ENCODE assay signal across 8 mouse cellular contexts in genomic region chr17:34894801-34895530, GRCm38 (mm10). TPM values are rescaled to one million over a fixed set of nuclear protein-coding genes. Genes with fewer than 3 reads are reported as not detected.
A peak's percentile ranks its signal among the peaks of the same experiment; 100 is the strongest.
DNase-seq lines count a peak whose midpoint lies in the region; ATAC-seq and TF ChIP-seq lines count a peak whose summit lies in the region.
"Had no signal": no experiment of that assay in that cellular context is flagged by ENCODE, and none has a peak within 500 bp of the region (broad histone marks: within the 10 kb centered on the region; RNA-seq: fewer than 3 reads in every experiment).

No protein-coding gene starts in this region.

- H3K4me1 ChIP-seq in ES-E14 (ENCODE audit: control insufficient read depth in 2 of 2, insufficient read depth in 2 of 2, low read length in 2 of 2, poor library complexity in 1 of 2) = peaks cover 8 to 16% of the 10 kb centered on the region in 2 experiments
- peaks cover 5% of the 10 kb centered on the region for H3K4me1 ChIP-seq in bone marrow, adult 2 months (ENCODE audit: control insufficient read depth, insufficient read depth, low read length)
- H3K4me1 ChIP-seq in forebrain, embryonic 12.5 days = peaks cover 41% of the 10 kb centered on the region
- H3K4me1 ChIP-seq in hindbrain, embryonic 10.5 days (replicated peaks) = peaks cover 58% of the 10 kb centered on the region

- H3K36me3 ChIP-seq in ES-E14 (ENCODE audit: control insufficient read depth, insufficient read depth, low read length, poor library complexity, severe bottlenecking) = peaks cover 4% of the 10 kb centered on the region; the same call in 1 of the 2 replicates
- H3K36me3 ChIP-seq in forebrain, embryonic 12.5 days (replicated peaks) = peaks cover 10% of the 10 kb centered on the region
- H3K36me3 ChIP-seq in hindbrain, embryonic 10.5 days = peaks cover 19% of the 10 kb centered on the region
- H3K36me3 ChIP-seq in splenic B cell, adult 2 months (ENCODE audit: control insufficient read depth, insufficient read depth, low read length, poor library complexity, severe bottlenecking) = no peaks in the 10 kb centered on the region

- in situ Hi-C loops in ES-E14 (cut with MboI; ENCODE audit: low sequenced_read_pairs in 2 of 2, unreplicated experiment in 2 of 2) = no loop called here

- TF ChIP-seq CTCF in bone marrow, adult 2 months (IDR thresholded peaks at IDR 0.05; ENCODE audit: control insufficient read depth, insufficient read depth, low read length) = no peak

- 0 out of 2 replicates have a peak, but pooled peaks have one; percentile 40 for TF ChIP-seq POLR2A in bone marrow, adult 2 months (IDR thresholded peaks at IDR 0.05; ENCODE audit: borderline replicate concordance, control insufficient read depth, low read depth, low read length)

- peak overlapping the region; percentile 86 for H3K9ac ChIP-seq in ES-E14 (ENCODE audit: insufficient read depth, low read depth, low read length, poor library complexity, severe bottlenecking)
- peak overlapping the region; percentile 98 for H3K9ac ChIP-seq in forebrain, embryonic 12.5 days

- H3K4me2 ChIP-seq in forebrain, embryonic 12.5 days = peak overlapping the region; percentile 98

- DNase-seq in ES-E14 (ENCODE audit: low read depth, low spot score) = no peak
- DNase-seq in hindbrain, embryonic 10.5 days (ENCODE audit: low spot score) = peak; percentile 65
- peak; percentile 41 to 52 for DNase-seq in layer of hippocampus, postnatal 36 days
- DNase-seq in lung, postnatal 25 days (ENCODE audit: low spot score) = peak; percentile 20
- DNase-seq in splenic B cell, adult 2 months (ENCODE audit: low read depth, low spot score) = peak; percentile 21

- no peaks in the 10 kb centered on the region for H3K9me3 ChIP-seq in ES-E14 (ENCODE audit: control insufficient read depth, insufficient read depth, low read depth, low read length)
- H3K9me3 ChIP-seq in forebrain, embryonic 12.5 days = no peaks in the 10 kb centered on the region
- H3K9me3 ChIP-seq in hindbrain, embryonic 10.5 days = peaks cover 4% of the 10 kb centered on the region; the same call in 1 of the 2 replicates

- ATAC-seq in forebrain, embryonic 12.5 days (ENCODE audit: low FRiP score) = peak; percentile 24

- H3K4me3 ChIP-seq in ES-E14 (ENCODE audit: insufficient read depth in 1 of 2, low read depth in 1 of 2, low read length in 2 of 2, poor library complexity in 1 of 2, severe bottlenecking in 1 of 2) = peak overlapping the region; percentile 84 to 92
- H3K4me3 ChIP-seq in bone marrow, adult 2 months (replicated peaks; ENCODE audit: control insufficient read depth, low read depth, low read length) = peak overlapping the region; percentile 64
- H3K4me3 ChIP-seq in forebrain, embryonic 12.5 days (replicated peaks) = peak overlapping the region; percentile 86
- peak overlapping the region; percentile 99 for H3K4me3 ChIP-seq in hindbrain, embryonic 10.5 days

- WGBS in bone marrow, adult 2 months = 14% methylated on average over 51 of the region's 51 CpGs
- WGBS in forebrain, embryonic 12.5 days = 7% methylated on average over 49 of the region's 51 CpGs
- 8% methylated on average over 51 of the region's 51 CpGs for WGBS in hindbrain, embryonic 10.5 days

- H3K27ac ChIP-seq in ES-E14 (ENCODE audit: insufficient read depth, low read depth, low read length, poor library complexity, severe bottlenecking) = peak overlapping the region; percentile 60; the same call in 1 of the 2 replicates
- peak overlapping the region; percentile 8; the same call in 1 of the 2 replicates for H3K27ac ChIP-seq in bone marrow, adult 2 months (ENCODE audit: control insufficient read depth, insufficient read depth, low read depth, low read length, poor library complexity)
- peak overlapping the region; percentile 94 for H3K27ac ChIP-seq in forebrain, embryonic 12.5 days
- peak overlapping the region; percentile 99 for H3K27ac ChIP-seq in hindbrain, embryonic 10.5 days

- no peaks in the 10 kb centered on the region for H3K27me3 ChIP-seq in forebrain, embryonic 12.5 days
- H3K27me3 ChIP-seq in hindbrain, embryonic 10.5 days (ENCODE audit: insufficient read depth, poor library complexity, severe bottlenecking) = no peaks in the 10 kb centered on the region
- no peaks in the 10 kb centered on the region for H3K27me3 ChIP-seq in splenic B cell, adult 2 months (ENCODE audit: control insufficient read depth, insufficient read depth, low read length, poor library complexity, severe bottlenecking)

TF ChIP-seq in ES-E14, 5 proteins besides CTCF, POLR2A, EP300 and RAD21:
- TF ChIP-seq HCFC1 (IDR thresholded peaks at IDR 0.05; ENCODE audit: borderline replicate concordance, insufficient read depth, low read length) = no peak
- TF ChIP-seq ZNF384 (IDR thresholded peaks at IDR 0.05; ENCODE audit: low read depth, low read length) = no peak
- no peak for TF ChIP-seq ZC3H11A (IDR thresholded peaks at IDR 0.05; ENCODE audit: borderline replicate concordance, low read depth, low read length)
- TF ChIP-seq CHD2 (IDR thresholded peaks at IDR 0.05; ENCODE audit: low read depth, low read length) = no peak
- TF ChIP-seq MAFK (IDR thresholded peaks at IDR 0.05; ENCODE audit: insufficient read depth, low read depth, low read length) = no peak
TF ChIP-seq in ES-E14: peak in this region for 0.

RNA-seq across cellular contexts. Expression of gene C2, which starts 3.1 kb away (rescaled TPM):
- total RNA-seq in ES-E14 (2012; rRNA removed) = 5.0 TPM in 2 replicates
- polyA plus RNA-seq in bone marrow, adult 2 months (2011; ENCODE audit: insufficient read depth, insufficient read length, low replicate concordance, missing spikeins) = 3.7 and 5.9 TPM in 2 replicates
- polyA plus RNA-seq in forebrain, embryonic 12.5 days (2016; fragmentation: Nextera tagmentation; extraction: Ambion mirVana) = 1.3 and 1.6 TPM in 2 replicates
- 0.58 and 1.0 TPM in 2 replicates for polyA plus RNA-seq in hindbrain, embryonic 10.5 days (2016; fragmentation: Nextera tagmentation; extraction: Ambion mirVana)
- total RNA-seq in layer of hippocampus, postnatal 36 days (2021) = 1 to 10 TPM in 1 of 2 experiments, under 1 TPM in 1; 0.22 to 2.0 TPM

RNA-seq across cellular contexts. Expression of gene Ehmt2, which starts 3.3 kb away (rescaled TPM):
- 124 and 147 TPM in 2 replicates for total RNA-seq in ES-E14 (2012; rRNA removed)
- polyA plus RNA-seq in bone marrow, adult 2 months (2011; ENCODE audit: insufficient read depth, insufficient read length, low replicate concordance, missing spikeins) = 60.6 and 104 TPM in 2 replicates
- polyA plus RNA-seq in forebrain, embryonic 12.5 days (2016; fragmentation: Nextera tagmentation; extraction: Ambion mirVana) = 111 and 114 TPM in 2 replicates
- polyA plus RNA-seq in hindbrain, embryonic 10.5 days (2016; fragmentation: Nextera tagmentation; extraction: Ambion mirVana) = 98.2 and 100 TPM in 2 replicates
- total RNA-seq in layer of hippocampus, postnatal 36 days (2021) = 100 to 1,000 TPM; 175 to 182 TPM

RNA-seq across cellular contexts. Expression of gene Gm20547, which starts 13.1 kb away (rescaled TPM):
- total RNA-seq in ES-E14 (2012; rRNA removed) = 0.31 TPM in 1 of 2 replicates, not detected in the other
- polyA plus RNA-seq in bone marrow, adult 2 months (2011; ENCODE audit: insufficient read depth, insufficient read length, low replicate concordance, missing spikeins) = 2.0 TPM in 1 of 2 replicates, not detected in the other
- polyA plus RNA-seq in forebrain, embryonic 12.5 days (2016; fragmentation: Nextera tagmentation; extraction: Ambion mirVana) = not detected in 2 replicates
- 0.14 TPM in 1 of 2 replicates, not detected in the other for polyA plus RNA-seq in hindbrain, embryonic 10.5 days (2016; fragmentation: Nextera tagmentation; extraction: Ambion mirVana)
- not detected for total RNA-seq in layer of hippocampus, postnatal 36 days (2021)
- total RNA-seq: gastrocnemius, postnatal 4 days had no signal

RNA-seq across cellular contexts. Expression of gene Zbtb12, which starts 15.7 kb away (rescaled TPM):
- 9.4 and 11.5 TPM in 2 replicates for total RNA-seq in ES-E14 (2012; rRNA removed)
- 2.8 and 5.7 TPM in 2 replicates for polyA plus RNA-seq in bone marrow, adult 2 months (2011; ENCODE audit: insufficient read depth, insufficient read length, low replicate concordance, missing spikeins)
- 9.2 and 10.4 TPM in 2 replicates for polyA plus RNA-seq in forebrain, embryonic 12.5 days (2016; fragmentation: Nextera tagmentation; extraction: Ambion mirVana)
- 5.2 and 5.6 TPM in 2 replicates for polyA plus RNA-seq in hindbrain, embryonic 10.5 days (2016; fragmentation: Nextera tagmentation; extraction: Ambion mirVana)
- 1 to 10 TPM; 6.9 to 8.0 TPM for total RNA-seq in layer of hippocampus, postnatal 36 days (2021)

RNA-seq across cellular contexts. Expression of gene Slc44a4, which starts 19.3 kb away (rescaled TPM):
- 5.5 and 8.7 TPM in 2 replicates for total RNA-seq in ES-E14 (2012; rRNA removed)
- 1.3 TPM in 1 of 2 replicates, not detected in the other for polyA plus RNA-seq in bone marrow, adult 2 months (2011; ENCODE audit: insufficient read depth, insufficient read length, low replicate concordance, missing spikeins)
- polyA plus RNA-seq in forebrain, embryonic 12.5 days (2016; fragmentation: Nextera tagmentation; extraction: Ambion mirVana) = not detected in 2 replicates
- 0.41 TPM in 1 of 2 replicates, not detected in the other for polyA plus RNA-seq in hindbrain, embryonic 10.5 days (2016; fragmentation: Nextera tagmentation; extraction: Ambion mirVana)
- under 1 TPM in 1 of 2 experiments, not detected in 1; 0.28 TPM for total RNA-seq in layer of hippocampus, postnatal 36 days (2021)
- total RNA-seq: gastrocnemius, postnatal 4 days had no signal

Comparison
In these comparisons a context has a peak if more than half of its experiments do, and no peak if none do; other contexts are left out.
1. H3K27ac ChIP-seq: peak in every context shown above with its lines; median percentile 99 in hindbrain, embryonic 10.5 days; 94 in forebrain, embryonic 12.5 days; 60 in ES-E14; 8 in bone marrow, adult 2 months.